Mouse (Mus musculus) frontal cortex, adult 2 months (tissue): ENCODE measurements at regions not wholly inside any gene's neighbourhood (a gene's known extent, or its start where the extent isn't known, plus 50 kb on each side); places are given as distances from the start of the nearest gene placed in this dataset.

ENCODE experiments used
- DNase-seq, 2 experiments: peaks; one replicate each; pipeline ENCODE4 v3.0.0; 2022; ENCODE audit warnings: low spot score in 1 of 2; ENCODE audit errors: extremely low spot score in 1 of 2

DNA sequence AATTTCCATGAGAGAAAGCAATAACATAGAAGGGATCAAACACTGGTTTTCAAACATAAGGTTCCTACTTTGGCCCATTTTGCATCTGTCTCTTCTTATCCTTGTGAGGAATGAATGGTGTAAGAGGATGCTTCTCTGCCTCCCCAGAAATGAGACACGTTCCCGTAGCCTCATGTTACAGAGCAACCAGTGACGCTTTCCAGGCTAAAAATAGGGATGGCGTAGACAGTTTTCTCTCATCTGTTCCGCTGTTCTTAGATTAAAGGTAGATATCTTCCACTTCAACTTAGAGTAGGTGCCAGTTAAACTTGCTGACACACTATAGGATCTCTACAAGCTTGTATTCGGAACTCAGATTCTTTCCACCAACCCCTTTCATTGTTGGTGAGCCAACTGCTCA is 69.1 kb upstream of the Pde7b start:
- no peak for DNase-seq

DNA sequence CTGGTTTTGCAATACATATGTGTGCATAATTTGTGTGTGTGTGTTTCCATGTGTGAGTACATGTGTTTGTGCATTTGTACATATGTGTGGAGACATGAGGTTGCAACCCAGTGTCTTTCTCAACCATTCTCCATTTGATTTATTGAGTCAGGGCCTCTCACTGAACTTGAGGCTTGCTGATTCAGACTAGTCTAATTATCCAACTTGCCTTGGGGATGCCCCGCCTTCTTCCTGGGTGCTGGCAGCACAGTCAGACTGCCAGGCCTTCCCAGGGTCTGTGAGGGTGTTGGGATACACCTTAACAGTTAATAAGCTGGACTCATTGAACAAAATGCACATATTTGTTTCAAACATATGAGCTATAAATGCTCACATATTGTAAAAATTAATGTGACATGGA is 56.1 kb upstream of the Pde7b start:
- no peak for DNase-seq

DNA sequence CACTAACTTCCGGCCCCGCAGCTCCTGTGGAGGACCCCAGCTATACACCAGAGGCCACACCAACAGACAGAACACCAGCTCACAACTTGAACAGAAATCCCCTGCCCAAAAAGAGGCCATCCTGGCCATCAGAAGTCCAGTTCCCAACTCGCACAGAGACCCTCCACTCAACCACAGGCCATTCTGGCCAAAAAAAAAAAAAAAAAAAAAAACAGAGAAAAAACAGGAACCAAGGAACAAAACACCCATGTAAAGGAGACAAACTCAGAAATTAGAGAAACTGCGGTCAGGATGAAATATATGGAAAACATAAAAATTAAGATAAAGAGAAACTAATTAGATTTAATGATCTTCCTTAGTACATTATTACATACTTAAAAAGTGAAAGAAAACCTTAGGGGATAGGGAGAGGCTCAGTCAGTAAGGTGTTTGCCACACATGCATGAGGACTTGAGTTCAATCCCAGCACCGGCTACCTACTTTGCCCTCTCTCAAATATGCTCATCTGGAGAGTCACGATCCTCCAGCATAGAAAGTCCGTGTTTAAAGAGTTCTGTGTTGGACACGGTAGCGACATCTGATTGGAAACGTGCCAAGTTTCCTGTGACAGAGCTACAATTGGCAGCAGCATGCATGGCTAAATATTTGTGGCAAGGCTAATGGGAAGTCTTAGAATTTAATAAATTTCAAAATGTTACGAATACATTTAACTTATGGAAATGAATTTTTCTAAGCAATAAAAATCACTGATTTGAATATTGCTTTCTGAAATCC is 51.9 kb upstream of the Pde7b start:
- DNase-seq, result no peak

DNA sequence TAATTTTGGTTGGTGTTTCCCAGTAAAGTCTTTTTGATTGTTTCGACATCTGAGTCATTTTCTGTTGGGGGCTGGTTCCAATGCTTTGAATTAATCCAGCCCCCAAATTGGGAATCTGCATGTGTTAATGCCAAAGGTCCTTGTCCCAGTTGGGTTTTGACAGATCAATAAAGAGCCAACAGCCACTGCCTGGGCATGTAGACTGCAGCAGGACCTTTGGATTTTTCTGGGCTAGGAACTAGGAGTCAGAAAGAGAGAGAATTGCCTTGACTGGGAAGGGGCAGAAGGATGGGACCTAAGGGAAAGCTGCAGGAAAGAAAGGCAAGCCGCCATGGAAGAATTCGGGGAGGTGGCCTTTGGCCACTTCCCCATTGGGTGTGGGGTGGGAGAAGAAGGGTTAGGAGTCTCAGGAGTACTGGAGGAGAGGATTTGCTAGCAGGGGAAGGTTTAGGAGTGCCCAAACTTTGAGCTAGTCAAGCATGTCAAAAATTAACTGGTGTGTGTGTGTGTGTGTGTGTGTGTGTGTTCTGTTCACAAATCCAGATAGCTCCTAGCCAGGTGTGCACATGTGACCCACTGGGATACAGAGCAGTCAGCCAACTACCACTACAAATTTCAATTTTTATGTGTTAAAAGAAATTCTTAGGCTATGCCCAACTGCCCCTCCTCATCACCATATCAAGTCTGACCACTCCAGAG is 51.0 kb upstream of the Pde7b start:
- no peak for DNase-seq
